Mouse (Mus musculus) hindbrain, embryonic 16.5 days (tissue): ENCODE results near the gene Usp53. TPM values are rescaled to one million over a fixed set of nuclear protein-coding genes. Genes with fewer than 3 reads are reported as not detected.

Experiments
- microRNA-seq: library from miRNA; unstranded; fragments of <30 nt; microRNA quantifications from one replicate; pipeline ENCODE4, GENCODE M21; 2017
- polyA plus RNA-seq: library from polyadenylated mRNA; unstranded; fragments of >200 nt; fragmentation: Nextera tagmentation; extraction: Ambion mirVana; gene quantifications from 2 replicates; pipeline ENCODE4 v1.2.1, GENCODE M21; 2015

Usp53 gene
- polyA plus RNA-seq, 1 experiment from 2014 or later, result 12.2 TPM

Small RNAs within 50 kb of the gene (microRNA-seq; reads per million reads assigned to microRNA genes)
- not detected for gene Gm22066

Other genes with a start within 250 kb of the Usp53 start
- gene Fabp2, start 89.4 kb downstream of the Usp53 start, polyA plus RNA-seq, result not detected in 2 replicates
- gene Gm10959, start 65.2 kb downstream of the Usp53 start, polyA plus RNA-seq, result not detected in 2 replicates
- gene 1810037I17Rik, start 60.3 kb downstream of the Usp53 start, polyA plus RNA-seq, result 80.8 and 92.9 TPM in 2 replicates
- 0.13 and 2.4 TPM in 2 replicates for gene Myoz2, start 50.5 kb upstream of the Usp53 start, polyA plus RNA-seq